Mouse (Mus musculus): ENCODE measurements around the gene Vps26b. TPM values are rescaled to one million over a fixed set of nuclear protein-coding genes. Genes with fewer than 3 reads are reported as not detected.

Vps26b gene
- 18.0 and 20.0 TPM in 2 replicates for polyA plus RNA-seq (2012; rRNA removed; ENCODE audit: low replicate concordance)

GRCm38 (mm10) chr9:27029828-27030762, at the start of gene Vps26b, which contains the start of gene Ncapd3:
Gene Vps26b (minus strand): TSS chr9:27030065.
Gene Ncapd3 (plus strand): TSS chr9:27030175.

GRCm38 (mm10) chr9:26999461-27000395, 30.1 kb downstream of the Vps26b start, which contains the start of the genes Acad8 and Thyn1:
Gene Acad8 (minus strand): TSS chr9:26999566.
Gene Thyn1 (plus strand): TSS chr9:26999710.

Other genes starting within 250 kb of the Vps26b start
- gene Glb1l2, start 223.6 kb downstream of the Vps26b start, polyA plus RNA-seq (2012; rRNA removed; ENCODE audit: low replicate concordance), result 0.08 and 0.41 TPM in 2 replicates
- not detected in 2 replicates for gene Glb1l3, start 169.2 kb downstream of the Vps26b start, polyA plus RNA-seq (2012; rRNA removed; ENCODE audit: low replicate concordance)
- gene Gm1110, start 107.0 kb downstream of the Vps26b start, polyA plus RNA-seq (2012; rRNA removed; ENCODE audit: low replicate concordance), result not detected in 2 replicates
- gene Acad8, start 30.5 kb downstream of the Vps26b start, polyA plus RNA-seq (2012; rRNA removed; ENCODE audit: low replicate concordance), result 4.3 and 4.9 TPM in 2 replicates
- gene Thyn1, start 30.4 kb downstream of the Vps26b start, polyA plus RNA-seq (2012; rRNA removed; ENCODE audit: low replicate concordance), result 1.1 and 2.1 TPM in 2 replicates
- gene Ncapd3, start 110 bp upstream of the Vps26b start, polyA plus RNA-seq (2012; rRNA removed; ENCODE audit: low replicate concordance), result 9.6 and 12.1 TPM in 2 replicates
- gene Jam3, start 125.4 kb upstream of the Vps26b start, polyA plus RNA-seq (2012; rRNA removed; ENCODE audit: low replicate concordance), result 3.7 and 4.9 TPM in 2 replicates